Mouse (Mus musculus): ENCODE measurements around the gene Adgre1. TPM values are rescaled to one million over a fixed set of nuclear protein-coding genes. Genes with fewer than 3 reads are reported as not detected.
"Not testable (repeated sequence)": the region's sequence is repeated elsewhere in the genome, so short reads cannot be mapped to it uniquely, and the experiment has no call there.

Adgre1 gene
- 1,000 to 10,000 TPM in 11 of 26 experiments, 100 to 1,000 TPM in 15; 242 to 2,479 (median 816) TPM for total RNA-seq (2018; cell fraction: chromatin; rRNA removed)
- total RNA-seq (2018; cell fraction: cytosol; rRNA removed) = 1,000 to 10,000 TPM in 13 of 26 experiments, 100 to 1,000 TPM in 13; 468 to 3,066 (median 983) TPM
- 1,000 to 10,000 TPM in 14 of 26 experiments, 100 to 1,000 TPM in 12; 625 to 4,563 (median 1,527) TPM for total RNA-seq (2018; cell fraction: nucleus; rRNA removed)
- 496 to 766 TPM (median 742 TPM) in 3 replicates for polyA plus RNA-seq (2018)

- Histone ChIP-seq H3K36me3 (ENCODE audit: inconsistent target) (no peaks in the 10 kb centered on the region; the same call in 1 of the 2 replicates), H3K27ac (peak within 1 kb of the TSS; percentile 93), H3K79me2 (ENCODE audit: inconsistent target) (peaks cover 49% of the 10 kb centered on the region), H3K4me3 (ENCODE audit: inconsistent target) (peak within 1 kb of the TSS; percentile 76)
- 0% methylated on average over 1 of the region's 1 CpGs for WGBS (ENCODE audit: missing documents)
Measured at GRCm38 (mm10) chr17:57358441-57358840, at the start of gene Adgre1. Gene Adgre1 (plus strand): TSS chr17:57358691.

GRCm38 (mm10) chr17:57311801-57312200, 46.7 kb upstream of the Adgre1 start:
- H3K4me3 ChIP-seq (ENCODE audit: inconsistent target) = no peak overlapping the region
- H3K36me3 ChIP-seq (ENCODE audit: inconsistent target) = peaks cover 86% of the 10 kb centered on the region
- peaks cover 48% of the 10 kb centered on the region; the same call in 1 of the 2 replicates for H3K79me2 ChIP-seq (ENCODE audit: inconsistent target)
- WGBS (ENCODE audit: missing documents) = 81% methylated on average over 13 of the region's 13 CpGs
- H3K27ac ChIP-seq = no peak overlapping the region

DNA sequence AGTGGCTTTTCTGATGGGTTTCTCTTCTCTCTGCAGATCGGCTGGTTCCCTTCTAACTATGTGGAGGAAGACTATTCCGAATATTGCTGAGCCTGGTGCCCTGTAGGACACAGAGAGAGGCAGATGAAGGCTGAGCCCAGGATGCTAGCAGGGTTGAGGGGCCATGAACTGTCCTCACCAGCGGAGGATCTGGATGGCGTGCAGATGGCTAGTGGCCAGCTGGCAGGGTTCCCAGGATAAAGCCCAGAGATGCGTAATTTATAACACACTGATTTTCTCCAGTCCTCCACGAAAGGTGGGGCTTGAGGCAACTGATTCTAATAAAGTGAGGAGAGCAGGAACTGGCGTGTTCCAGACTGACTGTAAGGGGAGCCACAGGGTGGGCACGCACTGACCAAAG, 30.9 kb upstream of the Adgre1 start:
- no peak overlapping the region for H3K27ac ChIP-seq
- peaks cover 56% of the 10 kb centered on the region for H3K36me3 ChIP-seq (ENCODE audit: inconsistent target)
- WGBS (ENCODE audit: missing documents) = 88% methylated on average over 8 of the region's 8 CpGs
- H3K79me2 ChIP-seq (ENCODE audit: inconsistent target) = no peaks in the 10 kb centered on the region
- H3K4me3 ChIP-seq (ENCODE audit: inconsistent target) = no peak overlapping the region

- H3K4me3 ChIP-seq (ENCODE audit: inconsistent target) = no peak overlapping the region
- H3K79me2 ChIP-seq (ENCODE audit: inconsistent target) = no peaks in the 10 kb centered on the region
- 91% methylated on average over 4 of the region's 6 CpGs for WGBS (ENCODE audit: missing documents)
- H3K27ac ChIP-seq = no peak overlapping the region
- peaks cover 44% of the 10 kb centered on the region for H3K36me3 ChIP-seq (ENCODE audit: inconsistent target)
Measured at GRCm38 (mm10) chr17:57328944-57329343, 29.5 kb upstream of the Adgre1 start.

- Histone ChIP-seq H3K79me2 (ENCODE audit: inconsistent target) (no peaks in the 10 kb centered on the region; the same call in 1 of the 2 replicates), H3K27ac (no peak overlapping the region), H3K36me3 (ENCODE audit: inconsistent target) (peaks cover 23% of the 10 kb centered on the region), H3K4me3 (ENCODE audit: inconsistent target) (no peak overlapping the region)
- 38% methylated on average over 8 of the region's 8 CpGs for whole genome bisulfite sequencing (ENCODE audit: missing documents)
Measured at GRCm38 (mm10) chr17:57330993-57331392, 27.5 kb upstream of the Adgre1 start.

DNA sequence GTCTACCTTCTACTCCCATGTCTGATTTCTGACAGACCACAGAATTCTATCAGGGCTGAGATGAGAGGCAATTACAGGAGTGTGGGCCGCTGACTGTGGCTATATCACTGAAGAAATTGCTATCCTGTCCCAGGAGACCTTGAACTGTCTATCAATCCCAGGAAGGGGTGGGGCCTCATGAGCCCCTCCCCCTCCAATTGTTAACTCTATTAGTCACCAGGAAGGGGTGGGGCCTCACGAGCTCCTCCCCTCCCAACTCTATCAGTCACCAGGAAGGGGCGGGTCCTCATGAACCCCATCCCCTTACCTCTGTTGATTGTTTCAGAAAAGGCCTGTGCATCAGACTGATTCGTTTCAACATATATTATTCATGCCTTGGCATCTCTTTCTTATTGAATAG, 26.2 kb upstream of the Adgre1 start:
- WGBS (ENCODE audit: missing documents) = 89% methylated on average over 4 of the region's 4 CpGs
- Histone ChIP-seq H3K27ac (no peak overlapping the region), H3K4me3 (ENCODE audit: inconsistent target) (no peak overlapping the region), H3K36me3 (ENCODE audit: inconsistent target) (peaks cover 12% of the 10 kb centered on the region), H3K79me2 (ENCODE audit: inconsistent target) (peaks cover 3% of the 10 kb centered on the region; the same call in 1 of the 2 replicates)

- no peak overlapping the region for H3K4me3 ChIP-seq (ENCODE audit: inconsistent target)
- 73% methylated on average over 9 of the region's 9 CpGs for WGBS (ENCODE audit: missing documents)
- H3K79me2 ChIP-seq (ENCODE audit: inconsistent target) = peaks cover 8% of the 10 kb centered on the region; the same call in 1 of the 2 replicates
- H3K27ac ChIP-seq = no peak overlapping the region
- H3K36me3 ChIP-seq (ENCODE audit: inconsistent target) = no peaks in the 10 kb centered on the region
Measured at GRCm38 (mm10) chr17:57334001-57334760, 24.3 kb upstream of the Adgre1 start.

DNA sequence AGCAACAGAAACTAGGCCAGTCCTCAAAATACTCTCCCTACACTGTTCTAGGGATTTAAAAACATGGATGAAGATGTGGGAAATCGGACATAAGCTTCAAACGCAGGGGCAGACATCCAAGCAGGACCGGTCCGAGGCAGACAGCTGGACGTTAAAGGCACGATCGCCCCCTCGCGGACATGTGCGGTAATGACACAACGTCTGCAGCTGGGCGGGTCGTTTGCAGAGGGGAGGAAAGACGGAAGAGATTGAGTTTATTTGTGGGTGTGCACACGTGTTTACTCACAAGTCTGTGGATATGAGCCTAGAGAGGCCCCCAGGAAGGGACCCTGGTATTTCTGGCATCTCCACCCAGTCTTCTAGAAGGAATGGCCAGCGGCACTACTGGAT, 23.7 kb upstream of the Adgre1 start:
- no peaks in the 10 kb centered on the region for H3K36me3 ChIP-seq (ENCODE audit: inconsistent target)
- peak overlapping the region; percentile 96 for H3K27ac ChIP-seq
- peaks cover 8% of the 10 kb centered on the region; the same call in 1 of the 2 replicates for H3K79me2 ChIP-seq (ENCODE audit: inconsistent target)
- H3K4me3 ChIP-seq (ENCODE audit: inconsistent target) = no peak overlapping the region
- WGBS (ENCODE audit: missing documents) = 5% methylated on average over 16 of the region's 16 CpGs

DNA sequence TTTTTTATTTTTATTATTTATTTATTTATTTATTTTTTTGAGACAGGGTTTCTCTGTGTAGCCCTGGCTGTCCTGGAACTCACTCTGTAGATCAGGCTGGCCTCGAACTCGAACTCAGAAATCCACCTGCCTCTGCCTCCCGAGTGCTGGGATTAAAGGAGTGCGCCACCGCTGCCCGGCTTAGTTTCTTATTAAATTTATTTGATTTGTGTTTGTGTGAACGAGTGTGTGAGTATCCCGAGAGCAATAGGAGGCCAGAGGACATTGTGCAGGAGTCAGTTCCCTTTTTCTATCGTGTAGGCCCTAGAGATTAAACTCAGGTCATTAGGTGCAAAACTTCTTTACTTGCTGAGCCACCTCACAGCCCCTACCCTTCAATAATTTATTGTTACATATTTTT, 23.3 kb upstream of the Adgre1 start:
- not testable (repeated sequence) for H3K4me3 ChIP-seq (ENCODE audit: inconsistent target); H3K79me2 ChIP-seq (ENCODE audit: inconsistent target); H3K36me3 ChIP-seq (ENCODE audit: inconsistent target)
- 27% methylated on average over 9 of the region's 9 CpGs for WGBS (ENCODE audit: missing documents)
- H3K27ac ChIP-seq = peak overlapping the region; percentile 96

GRCm38 (mm10) chr17:57335673-57336303, 22.7 kb upstream of the Adgre1 start:
- WGBS (ENCODE audit: missing documents) = 14% methylated on average over 11 of the region's 11 CpGs
- no peak overlapping the region for H3K4me3 ChIP-seq (ENCODE audit: inconsistent target)
- peak overlapping the region; percentile 96 for H3K27ac ChIP-seq

GRCm38 (mm10) chr17:57337996-57338395, 20.5 kb upstream of the Adgre1 start:
- WGBS (ENCODE audit: missing documents) = 4% methylated on average over 10 of the region's 10 CpGs
- Histone ChIP-seq H3K4me3 (ENCODE audit: inconsistent target) (no peak overlapping the region), H3K27ac (peak overlapping the region; percentile 96)

More at GRCm38 (mm10) chr17:57335673-57336303, 22.7 kb upstream of the Adgre1 start:
- Histone ChIP-seq H3K36me3 (ENCODE audit: inconsistent target) (no peaks in the 10 kb centered on the region), H3K79me2 (ENCODE audit: inconsistent target) (peaks cover 8% of the 10 kb centered on the region; the same call in 1 of the 2 replicates)

GRCm38 (mm10) chr17:57339298-57339697, 19.2 kb upstream of the Adgre1 start:
- Histone ChIP-seq H3K27ac (peak overlapping the region; percentile 96), H3K4me3 (ENCODE audit: inconsistent target) (no peak overlapping the region), H3K36me3 (ENCODE audit: inconsistent target) (no peaks in the 10 kb centered on the region), H3K79me2 (ENCODE audit: inconsistent target) (peaks cover 8% of the 10 kb centered on the region; the same call in 1 of the 2 replicates)
- 77% methylated on average over 8 of the region's 9 CpGs for whole genome bisulfite sequencing (ENCODE audit: missing documents)

More at GRCm38 (mm10) chr17:57337996-57338395, 20.5 kb upstream of the Adgre1 start:
- peaks cover 8% of the 10 kb centered on the region; the same call in 1 of the 2 replicates for H3K79me2 ChIP-seq (ENCODE audit: inconsistent target)
- H3K36me3 ChIP-seq (ENCODE audit: inconsistent target) = no peaks in the 10 kb centered on the region

DNA sequence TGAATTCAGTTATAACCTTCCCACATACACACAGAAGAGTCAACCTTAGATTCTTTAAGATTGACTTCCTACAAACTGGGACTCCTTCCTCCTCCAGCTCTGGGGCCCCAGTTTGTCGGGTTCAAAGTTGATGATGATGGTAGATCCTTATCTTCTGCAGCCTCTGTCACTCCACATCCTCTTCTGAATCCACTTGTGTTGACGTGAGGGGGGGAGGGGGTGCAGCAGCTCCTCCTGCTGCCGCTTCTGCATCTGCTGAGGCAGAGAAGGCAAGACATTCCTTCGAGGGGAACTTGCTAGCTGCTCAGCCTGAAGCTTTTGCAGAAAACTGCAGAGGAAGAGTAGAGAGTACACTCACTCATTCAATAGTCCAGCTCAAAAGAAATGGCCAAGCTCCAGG, 16.9 kb upstream of the Adgre1 start:
- WGBS (ENCODE audit: missing documents) = 12% methylated on average over 4 of the region's 4 CpGs
- Histone ChIP-seq H3K27ac (peak overlapping the region; percentile 96), H3K36me3 (ENCODE audit: inconsistent target) (no peaks in the 10 kb centered on the region), H3K79me2 (ENCODE audit: inconsistent target) (peaks cover 8% of the 10 kb centered on the region; the same call in 1 of the 2 replicates), H3K4me3 (ENCODE audit: inconsistent target) (no peak overlapping the region)

DNA sequence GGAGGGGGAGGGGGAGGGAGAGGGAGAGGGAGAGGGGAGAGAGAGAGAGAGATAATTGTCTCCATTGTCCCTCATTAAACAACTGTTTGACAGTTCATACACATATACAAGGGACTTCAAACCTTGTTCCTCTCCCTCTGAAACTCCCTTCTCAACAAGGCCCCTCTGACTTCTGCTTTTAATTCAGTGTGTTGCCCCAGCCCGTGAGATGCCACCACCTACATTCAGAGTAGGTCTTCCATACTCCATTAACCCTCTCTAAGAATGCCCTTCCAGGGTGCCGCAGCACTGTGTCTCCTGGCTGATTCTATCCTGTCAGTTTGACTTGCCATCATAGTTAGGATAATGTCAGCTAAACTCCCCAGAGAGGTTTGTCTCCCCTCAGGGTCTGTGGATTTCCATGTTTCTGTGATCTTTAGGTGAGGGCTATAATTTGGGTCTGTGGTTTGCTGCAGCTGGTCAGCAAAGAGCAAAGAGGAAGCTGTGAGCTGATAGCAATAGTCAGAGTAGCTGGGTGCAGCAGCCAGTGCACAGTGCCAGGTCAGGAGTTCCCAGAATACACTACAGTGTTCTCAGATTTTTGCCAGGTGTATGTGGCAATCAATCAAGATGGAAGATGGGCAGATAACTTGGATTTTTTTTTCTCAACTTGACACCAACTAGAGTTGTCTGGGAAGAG, 14.3 kb upstream of the Adgre1 start:
- Histone ChIP-seq H3K79me2 (ENCODE audit: inconsistent target) (no peaks in the 10 kb centered on the region), H3K36me3 (ENCODE audit: inconsistent target) (no peaks in the 10 kb centered on the region), H3K4me3 (ENCODE audit: inconsistent target) (no peak overlapping the region), H3K27ac (peak overlapping the region; percentile 96)
- 0% methylated on average over 2 of the region's 2 CpGs for WGBS (ENCODE audit: missing documents)

All from macrophage (primary cell).